Mouse (Mus musculus) kidney, embryonic 15.5 days (tissue): ENCODE measurements at regions not wholly inside any gene's neighbourhood (a gene's known extent, or its start where the extent isn't known, plus 50 kb on each side); places are given as distances from the start of the nearest gene placed in this dataset.

Source experiments
- ATAC-seq: fragments of 200-750 bp; cut with Nextera tagmentation; replicated peaks from 2 replicates; pipeline ENCODE4 v1.8.0; 2017; ENCODE audit warnings: moderate TSS enrichment; ENCODE audit not compliant: low FRiP score
- H3K27ac ChIP-seq: fragments of 300-500 bp; sonication (generic); 2 replicates; pipeline ENCODE4 v1.5.1; 2015; ENCODE audit warnings: mild to moderate bottlenecking, inconsistent platforms
- H3K27me3 ChIP-seq: fragments of 300-500 bp; sonication (generic); 2 replicates; pipeline ENCODE4 v1.6.1; 2015; ENCODE audit warnings: inconsistent platforms
- H3K36me3 ChIP-seq: fragments of 300-500 bp; sonication (generic); 2 replicates; pipeline ENCODE4 v1.6.1; 2015; ENCODE audit warnings: inconsistent platforms
- H3K4me1 ChIP-seq: fragments of 300-500 bp; sonication (generic); 2 replicates; pipeline ENCODE4 v1.6.1; 2015; ENCODE audit warnings: inconsistent platforms
- H3K4me2 ChIP-seq: fragments of 300-500 bp; sonication (generic); 2 replicates; pipeline ENCODE4 v1.6.1; 2015; ENCODE audit warnings: moderate library complexity, mild to moderate bottlenecking, inconsistent platforms
- H3K4me3 ChIP-seq: fragments of 300-500 bp; sonication (generic); replicated peaks from 2 replicates; pipeline ENCODE4 v1.5.1; 2015; ENCODE audit warnings: mild to moderate bottlenecking, inconsistent platforms
- H3K9ac ChIP-seq: fragments of 300-500 bp; sonication (generic); 2 replicates; pipeline ENCODE4 v1.6.1; 2015; ENCODE audit warnings: mild to moderate bottlenecking, inconsistent platforms
- H3K9me3 ChIP-seq: fragments of 300-500 bp; sonication (generic); replicated peaks from 2 replicates; pipeline ENCODE4 v1.6.1; 2016; ENCODE audit warnings: inconsistent platforms
- WGBS: fragments of 180-500 bp; shearing (Covaris S2); methylation state at CpG from one replicate; pipeline ENCODE4 v1.1.7; 2015; ENCODE audit warnings: mixed read lengths; 5-methylcytosine and 5-hydroxymethylcytosine counted together

DNA sequence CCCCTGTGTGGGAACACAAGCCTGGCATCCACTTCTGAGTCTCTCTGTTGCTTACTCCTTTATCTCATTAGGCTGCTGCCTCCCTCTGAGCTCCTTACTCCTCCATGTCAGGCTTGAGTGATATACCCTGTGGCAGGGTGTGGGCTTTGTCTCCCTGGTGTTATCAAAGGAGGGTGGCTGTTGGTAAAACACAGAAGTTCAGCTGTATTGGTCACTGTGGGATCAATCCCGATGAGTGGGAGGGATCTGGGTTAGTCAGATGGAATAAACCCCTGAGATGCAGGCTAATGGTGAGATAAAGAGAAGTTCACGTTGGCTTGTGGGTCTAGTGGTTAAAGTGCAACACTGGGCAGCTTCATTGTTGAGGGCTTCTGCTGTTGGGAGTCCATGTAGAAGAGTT lies 67.4 kb upstream of the 1700020N01Rik start:
- H3K27me3 ChIP-seq = no peaks in the 10 kb centered on the region
- H3K4me2 ChIP-seq = no peak overlapping the region
- no peaks in the 10 kb centered on the region for H3K36me3 ChIP-seq
- ATAC-seq = no peak
- no peak overlapping the region for H3K4me3 ChIP-seq
- H3K27ac ChIP-seq = no peak overlapping the region
- no peaks in the 10 kb centered on the region for H3K4me1 ChIP-seq
- 64% methylated on average over 2 of the region's 2 CpGs for WGBS
- no peaks in the 10 kb centered on the region for H3K9me3 ChIP-seq
- H3K9ac ChIP-seq = no peak overlapping the region

DNA sequence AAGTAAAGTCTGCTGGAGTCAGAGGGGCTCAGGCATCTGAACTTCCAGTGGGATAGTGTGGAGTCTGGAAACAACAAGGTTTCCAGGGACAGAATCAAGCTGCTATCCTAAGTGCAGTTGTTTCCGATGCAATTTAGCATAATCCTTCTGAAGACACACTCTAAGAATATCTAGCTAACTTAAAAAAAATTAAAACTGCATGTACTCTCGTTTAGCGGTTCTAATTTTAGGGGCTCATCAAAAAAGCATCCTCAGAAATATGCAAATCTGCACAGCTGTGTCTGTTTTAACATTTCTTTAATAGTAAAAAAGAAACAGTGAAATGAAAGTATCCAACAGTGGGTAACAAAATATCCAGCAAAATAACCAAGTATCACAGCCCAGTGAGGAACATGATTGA lies 64.5 kb upstream of the 1700020N01Rik start:
- Histone ChIP-seq H3K27me3 (no peaks in the 10 kb centered on the region), H3K4me3 (no peak overlapping the region), H3K4me2 (no peak overlapping the region), H3K27ac (no peak overlapping the region), H3K9ac (no peak overlapping the region), H3K9me3 (no peaks in the 10 kb centered on the region), H3K36me3 (no peaks in the 10 kb centered on the region), H3K4me1 (0 out of 2 replicates have a peak, but pooled peaks cover 3% of the 10 kb centered on the region)
- no peak for ATAC-seq
- 88% methylated on average over 3 of the region's 3 CpGs for whole genome bisulfite sequencing

DNA sequence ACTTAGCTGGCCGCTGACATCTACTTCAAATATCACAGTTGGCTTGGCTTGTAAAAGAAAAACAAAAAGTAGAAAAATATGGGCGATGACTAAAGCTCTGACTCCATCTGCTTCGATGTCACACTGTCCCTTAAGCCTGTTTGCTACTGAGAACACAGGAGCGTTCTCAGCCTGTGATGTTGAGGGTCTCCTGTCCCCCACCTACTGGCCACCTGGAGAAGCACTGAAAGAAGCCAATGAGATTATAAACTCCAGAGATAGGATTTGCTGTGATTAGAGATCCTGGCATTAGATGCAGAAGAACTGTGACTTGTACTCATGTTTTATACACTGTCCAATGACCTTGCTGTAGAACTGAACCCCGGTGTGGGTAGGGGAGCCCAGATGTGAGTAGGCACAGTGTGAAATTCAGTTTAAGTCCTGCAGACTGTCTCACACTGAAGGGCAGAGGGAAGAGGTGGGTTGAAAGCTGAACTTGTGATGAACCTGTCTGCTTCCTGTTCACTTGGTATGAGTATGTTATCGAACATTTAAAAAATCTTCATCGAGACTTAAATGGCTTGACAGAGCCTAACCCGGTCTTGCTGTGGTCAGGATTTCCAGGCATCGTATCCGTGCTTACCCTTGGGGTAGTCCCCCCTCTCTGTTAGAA lies 63.7 kb upstream of the 1700020N01Rik start:
- Histone ChIP-seq H3K9me3 (no peaks in the 10 kb centered on the region), H3K27me3 (no peaks in the 10 kb centered on the region), H3K9ac (no peak overlapping the region), H3K4me1 (0 out of 2 replicates have a peak, but pooled peaks cover 3% of the 10 kb centered on the region), H3K4me3 (no peak overlapping the region), H3K36me3 (no peaks in the 10 kb centered on the region), H3K4me2 (no peak overlapping the region), H3K27ac (no peak overlapping the region)
- 78% methylated on average over 10 of the region's 10 CpGs for WGBS
- ATAC-seq = no peak

DNA sequence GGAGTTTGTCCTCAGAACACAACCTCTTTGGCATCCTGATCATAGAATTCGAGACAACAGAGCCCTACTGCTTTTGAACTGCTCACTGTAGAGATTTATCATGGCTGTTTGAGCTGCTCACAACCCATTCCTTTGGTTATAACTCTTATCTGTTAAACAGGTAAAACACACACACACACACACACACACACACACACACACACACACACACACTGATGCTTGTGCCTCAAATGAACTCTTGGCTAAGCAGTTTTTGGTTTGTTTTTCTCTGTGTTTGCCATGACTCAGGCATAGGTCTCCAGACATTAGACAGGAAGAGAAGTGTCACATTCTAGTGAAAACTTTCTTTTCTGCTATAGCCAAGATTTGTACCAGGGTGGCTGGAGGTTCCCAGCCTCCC lies 60.8 kb upstream of the 1700020N01Rik start:
- Histone ChIP-seq H3K9ac (no peak overlapping the region), H3K9me3 (no peaks in the 10 kb centered on the region), H3K27me3 (no peaks in the 10 kb centered on the region), H3K4me1 (0 out of 2 replicates have a peak, but pooled peaks cover 3% of the 10 kb centered on the region), H3K4me3 (no peak overlapping the region), H3K36me3 (no peaks in the 10 kb centered on the region), H3K4me2 (no peak overlapping the region), H3K27ac (0 out of 2 replicates have a peak overlapping the region, but pooled peaks have one; percentile 30)
- WGBS = 32% methylated on average over 1 of the region's 1 CpGs
- ATAC-seq = no peak

DNA sequence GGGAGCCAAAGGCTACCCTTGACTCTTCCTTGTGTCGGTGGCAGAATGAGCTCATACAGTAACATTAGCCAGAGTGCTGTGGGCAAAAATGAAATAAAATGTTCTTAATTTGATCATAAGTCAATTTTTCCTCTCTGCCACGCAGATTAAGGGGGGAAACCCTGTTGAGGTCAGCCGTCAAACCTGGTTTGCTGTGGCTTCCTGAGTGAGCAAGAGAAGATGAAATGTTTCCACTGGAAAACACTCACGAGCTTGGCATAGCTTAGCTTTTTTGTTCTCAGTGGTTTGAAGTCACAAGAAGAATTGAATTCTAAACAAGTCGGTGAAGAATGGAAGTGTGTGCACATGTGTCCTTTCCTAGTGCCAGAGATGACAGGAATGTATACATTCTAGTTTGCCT lies 57.3 kb upstream of the 1700020N01Rik start:
- H3K9ac ChIP-seq = no peak overlapping the region
- H3K27me3 ChIP-seq = no peaks in the 10 kb centered on the region
- no peak for ATAC-seq
- no peaks in the 10 kb centered on the region for H3K9me3 ChIP-seq
- H3K36me3 ChIP-seq = no peaks in the 10 kb centered on the region
- no peak overlapping the region for H3K4me2 ChIP-seq
- 74% methylated on average over 5 of the region's 5 CpGs for WGBS
- 0 out of 2 replicates have a peak, but pooled peaks cover 3% of the 10 kb centered on the region for H3K4me1 ChIP-seq
- no peak overlapping the region for H3K27ac ChIP-seq
- H3K4me3 ChIP-seq = no peak overlapping the region

DNA sequence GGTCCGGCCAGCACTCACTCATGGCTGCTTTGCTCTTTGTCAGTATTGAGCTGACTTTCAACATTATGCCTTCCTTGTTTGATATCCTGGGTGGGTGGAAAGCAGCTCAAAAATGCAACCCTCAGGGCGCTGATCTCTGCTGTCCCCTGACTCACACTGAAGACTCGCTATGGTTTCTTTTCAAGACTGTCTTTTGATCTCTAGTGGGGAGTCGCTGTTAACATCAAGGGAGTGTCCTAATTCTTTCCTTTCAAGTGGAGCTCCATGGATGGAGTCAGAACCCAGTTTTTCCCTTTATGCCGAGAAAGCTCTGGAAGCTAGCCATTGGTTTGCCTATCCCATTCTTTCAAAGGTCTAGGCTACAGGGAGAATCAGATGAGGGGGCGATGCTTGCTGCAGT lies 54.5 kb upstream of the 1700020N01Rik start:
- Histone ChIP-seq H3K4me3 (no peak overlapping the region), H3K36me3 (no peaks in the 10 kb centered on the region), H3K27ac (no peak overlapping the region), H3K4me1 (no peaks in the 10 kb centered on the region), H3K27me3 (no peaks in the 10 kb centered on the region), H3K9ac (no peak overlapping the region), H3K4me2 (no peak overlapping the region), H3K9me3 (no peaks in the 10 kb centered on the region)
- no peak for ATAC-seq
- 67% methylated on average over 6 of the region's 6 CpGs for WGBS
